Mouse (Mus musculus) layer of hippocampus, postnatal 14 days (tissue): ENCODE results near the gene Sez6l. TPM values are rescaled to one million over a fixed set of nuclear protein-coding genes. Genes with fewer than 3 reads are reported as not detected.
A peak's percentile ranks its signal among the peaks of the same experiment; 100 is the strongest.

ENCODE experiments used
- DNase-seq, 2 experiments: peaks; one replicate each; pipeline ENCODE4 v3.0.0; 2021 to 2022; ENCODE audit warnings: low spot score in 2 of 2, mixed read lengths in 1 of 2
- total RNA-seq, 2 experiments: library from RNA; stranded (reverse); gene quantifications; 2 replicates each; pipeline ENCODE4 v1.2.3; 2021

Gene Sez6l
- total RNA-seq, 2 experiments from 2014 or later, result 202 to 218 TPM

DNA sequence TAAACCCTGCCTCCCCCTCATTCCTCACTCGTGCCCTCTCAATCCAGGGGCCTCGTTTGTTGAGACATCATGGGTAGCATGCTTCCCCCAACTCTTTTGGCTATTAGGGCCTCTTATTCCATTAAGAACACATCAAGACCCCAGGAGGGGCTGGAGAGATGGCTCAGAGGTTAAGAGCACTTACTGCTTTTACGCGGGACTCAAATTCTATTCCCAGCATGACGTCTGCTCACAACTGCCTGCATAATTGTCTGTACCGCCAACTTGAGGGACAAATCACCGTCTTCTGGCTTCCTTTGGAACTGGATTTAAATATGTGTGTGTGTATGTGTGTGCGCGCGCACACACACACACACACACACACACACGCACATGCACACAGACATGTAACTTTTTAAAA lies 42.8 kb downstream of the Sez6l start:
- no peak for DNase-seq

- no peak for DNase-seq
Measured at GRCm38 (mm10) chr5:112533312-112534075, 43.5 kb downstream of the Sez6l start.

- DNase-seq, result no peak
Measured at GRCm38 (mm10) chr5:112532894-112533293, 44.1 kb downstream of the Sez6l start.

DNA sequence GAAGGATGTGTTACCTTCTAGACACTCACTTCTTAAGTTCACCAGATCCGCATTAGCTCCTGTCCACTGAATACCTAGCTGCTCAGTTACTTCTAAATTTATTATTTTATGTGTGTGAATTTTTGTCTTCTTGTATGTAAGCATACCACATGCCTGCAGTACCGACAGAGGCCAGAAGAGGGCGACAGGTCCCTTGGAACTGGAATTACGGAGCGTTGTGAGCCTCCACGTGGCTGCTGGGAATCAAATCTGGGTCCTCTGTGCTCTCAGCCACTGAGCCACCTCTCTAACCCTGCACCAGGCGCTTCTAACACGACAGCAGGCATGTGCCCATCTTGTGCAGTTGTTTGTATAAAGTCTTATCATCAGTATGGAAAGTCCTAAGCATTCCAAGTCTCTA lies 44.8 kb downstream of the Sez6l start:
- DNase-seq, result no peak

DNA sequence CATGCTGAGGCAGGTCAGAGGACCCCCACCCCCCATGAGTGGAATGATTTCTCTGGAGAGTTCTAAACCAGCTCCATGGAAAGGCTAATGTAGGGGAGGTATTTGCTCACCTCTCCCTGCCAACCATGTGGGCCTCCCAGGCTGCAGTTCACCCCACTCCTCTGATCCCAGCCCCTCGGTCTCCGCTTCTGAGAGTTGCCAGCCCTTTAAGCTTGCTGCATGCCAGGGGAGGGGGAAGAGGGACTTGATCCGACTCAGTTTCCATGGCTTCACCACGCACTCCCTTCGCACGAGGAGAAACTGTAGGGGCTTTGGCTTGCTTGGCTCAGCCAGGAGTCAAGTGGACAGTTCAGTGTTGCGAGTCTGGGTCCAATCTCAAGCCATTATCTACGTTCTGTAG lies 45.9 kb downstream of the Sez6l start:
- no peak for DNase-seq

DNA sequence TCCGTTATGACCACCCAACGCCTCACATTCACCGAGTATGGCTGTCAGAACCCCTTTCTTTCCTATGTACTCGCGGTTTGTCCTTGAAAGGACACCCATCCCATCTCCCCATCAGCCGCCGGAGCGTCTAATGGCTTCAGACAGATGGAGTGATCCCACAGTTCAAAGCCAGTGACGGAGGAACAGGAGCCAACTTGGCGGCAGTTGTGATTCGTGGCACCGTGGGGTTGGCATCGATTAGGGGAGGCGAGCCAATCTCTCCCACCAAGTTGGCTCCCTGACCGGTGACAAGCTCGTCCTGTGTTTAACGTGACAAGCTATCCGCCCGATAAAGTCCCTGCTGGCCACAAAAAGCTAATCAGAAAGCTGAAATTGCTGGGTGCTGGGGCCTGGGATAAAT lies 50.0 kb downstream of the Sez6l start:
- peak; percentile 87 to 94 for DNase-seq

- DNase-seq, result no peak
Measured at GRCm38 (mm10) chr5:112526435-112526834, 50.5 kb downstream of the Sez6l start.

- DNase-seq, result no peak
Measured at GRCm38 (mm10) chr5:112525980-112526379, 51.0 kb downstream of the Sez6l start.

DNA sequence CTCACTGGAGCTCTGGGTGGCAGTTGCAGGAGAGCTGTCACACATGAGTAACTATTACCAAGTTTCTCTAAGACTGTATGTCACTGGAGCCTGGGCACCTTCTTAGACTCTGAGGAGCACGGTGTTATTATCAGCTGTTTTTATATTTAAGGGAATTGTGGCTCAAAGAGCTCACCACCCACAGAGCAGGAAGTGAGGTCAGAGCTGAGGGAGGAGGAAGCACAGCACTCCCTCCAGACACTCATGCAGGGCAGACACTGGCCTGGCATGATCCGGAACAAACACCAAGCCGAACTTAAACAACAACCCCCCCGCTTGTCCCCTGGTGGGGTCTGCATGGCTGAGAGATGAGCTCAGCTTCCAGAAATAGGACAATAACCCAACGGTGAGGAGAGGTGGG lies 51.7 kb downstream of the Sez6l start:
- DNase-seq, result no peak

DNA sequence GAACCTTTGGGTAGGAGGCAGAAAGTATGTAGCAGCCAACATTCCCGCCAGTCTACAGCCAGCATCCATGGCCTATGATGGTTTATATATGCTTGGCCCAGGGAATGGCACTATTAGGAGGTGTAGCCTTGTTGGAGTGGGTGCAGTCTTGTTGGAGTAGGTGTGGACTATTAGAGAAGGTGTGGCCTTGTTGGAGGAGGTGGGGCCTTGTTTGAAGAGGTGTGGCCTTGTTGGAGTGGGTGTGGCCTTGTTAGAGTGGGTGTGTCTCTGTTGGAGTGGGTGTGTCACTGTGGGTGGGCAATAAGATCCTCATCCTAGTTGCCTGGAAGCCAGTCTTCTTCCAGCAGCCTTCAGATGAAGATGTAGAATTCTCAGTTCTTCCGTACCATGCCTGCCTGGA lies 53.2 kb downstream of the Sez6l start:
- DNase-seq, result no peak

DNA sequence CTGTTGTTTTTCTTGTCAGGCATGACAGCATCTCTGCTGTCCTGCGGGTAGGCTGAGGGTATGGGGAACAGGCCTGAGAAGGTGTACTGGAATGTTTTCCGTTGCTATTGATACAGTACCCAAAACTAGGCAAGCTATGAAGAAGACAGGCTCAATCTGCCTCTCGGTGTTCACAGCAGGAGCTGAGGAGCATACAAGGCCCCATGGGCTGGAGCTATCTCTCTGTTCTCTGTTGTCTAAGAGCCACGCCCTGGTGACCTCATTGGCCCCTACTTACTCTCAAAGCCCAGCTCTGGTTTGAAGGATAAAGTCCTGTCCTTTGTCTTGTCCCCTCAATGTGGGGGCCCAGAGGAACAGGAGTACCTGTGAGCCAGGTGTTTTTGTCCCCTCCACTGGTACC lies 53.7 kb downstream of the Sez6l start:
- DNase-seq, result no peak

- DNase-seq, result no peak
Measured at GRCm38 (mm10) chr5:112521703-112522527, 55.1 kb downstream of the Sez6l start.

DNA sequence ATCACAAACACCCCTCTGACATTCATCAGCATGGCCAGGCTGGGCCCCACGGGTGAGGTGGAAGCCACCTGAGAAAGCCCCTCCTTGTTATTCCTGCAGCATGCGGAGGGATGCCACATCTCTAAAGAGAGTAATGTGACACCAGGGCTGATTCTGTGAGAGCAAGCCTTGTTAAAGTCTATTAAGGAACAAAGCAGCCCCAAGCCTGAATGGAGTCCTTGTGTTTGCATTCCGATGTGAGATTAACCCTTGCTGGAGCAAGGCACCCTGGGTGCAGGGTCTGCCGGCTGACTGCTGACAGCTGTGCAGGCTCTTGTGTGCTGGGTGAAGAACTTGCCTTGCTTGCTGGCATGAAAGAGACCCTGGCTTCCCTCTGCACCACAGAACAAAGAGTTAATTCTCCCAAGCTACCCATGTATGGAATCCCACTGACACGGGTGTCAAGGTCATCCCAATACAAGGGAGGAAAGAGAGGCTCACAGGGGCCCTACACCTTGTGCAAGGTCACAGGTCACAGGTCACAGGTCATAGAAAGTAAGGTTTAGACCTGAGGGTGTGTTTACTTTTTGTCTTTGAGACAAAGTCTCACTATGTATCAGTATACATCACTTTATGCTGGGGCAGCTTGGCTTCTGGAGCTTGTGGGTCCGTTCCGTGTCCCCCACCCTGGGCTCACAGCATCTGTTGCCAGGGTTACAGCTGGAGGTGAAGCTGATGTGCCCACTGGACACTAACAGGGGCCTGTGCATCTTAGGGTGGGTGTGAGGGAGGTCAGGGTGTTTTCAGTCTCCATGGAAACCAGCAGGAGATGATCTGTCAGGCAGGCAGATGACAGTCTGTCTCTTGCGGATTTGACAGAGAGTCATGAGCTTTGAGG lies 55.9 kb downstream of the Sez6l start:
- DNase-seq, result no peak

GRCm38 (mm10) chr5:112518773-112519172 lies 58.2 kb downstream of the Sez6l start:
- DNase-seq, result peak in 1 of 2 experiments; percentile 60

DNA sequence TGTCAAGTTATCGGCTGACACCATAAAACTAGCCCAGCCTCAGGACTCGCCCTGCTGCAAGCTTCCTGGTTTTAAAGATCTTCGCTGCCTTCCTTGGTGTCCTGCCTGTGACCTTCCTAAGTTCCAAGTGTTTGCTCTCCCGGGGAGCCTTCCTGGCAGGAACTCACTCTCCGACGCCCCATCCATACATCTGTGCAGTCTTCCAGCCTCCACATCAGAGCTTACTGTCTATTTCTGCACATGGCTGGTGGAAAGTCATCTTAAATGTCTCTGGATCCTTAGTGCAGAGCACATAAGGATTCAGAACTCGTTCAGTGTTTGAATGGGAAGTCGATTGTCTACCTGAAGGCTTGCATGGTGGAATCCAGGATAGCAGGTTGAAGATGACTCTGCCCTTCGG lies 59.5 kb downstream of the Sez6l start:
- no peak for DNase-seq

DNA sequence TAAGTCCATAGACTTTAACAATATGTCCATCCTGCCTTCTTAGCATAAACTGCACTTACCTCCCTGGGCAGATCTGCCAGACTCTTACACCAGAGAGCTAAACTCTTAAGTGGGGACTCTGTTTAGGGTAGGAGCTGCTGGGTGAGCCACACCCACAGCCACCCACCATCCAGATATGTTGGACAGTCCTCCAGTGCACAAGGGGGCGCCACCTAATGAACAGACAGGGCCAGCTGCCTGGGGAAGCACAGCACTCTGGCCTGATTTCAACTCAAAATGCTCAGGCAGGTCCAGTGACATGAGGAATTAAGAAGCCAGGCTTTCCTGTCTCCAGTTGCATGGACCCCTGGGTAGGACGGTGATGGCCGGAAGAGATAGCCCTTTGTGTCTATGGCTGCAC lies 60.5 kb downstream of the Sez6l start:
- DNase-seq, result no peak

DNA sequence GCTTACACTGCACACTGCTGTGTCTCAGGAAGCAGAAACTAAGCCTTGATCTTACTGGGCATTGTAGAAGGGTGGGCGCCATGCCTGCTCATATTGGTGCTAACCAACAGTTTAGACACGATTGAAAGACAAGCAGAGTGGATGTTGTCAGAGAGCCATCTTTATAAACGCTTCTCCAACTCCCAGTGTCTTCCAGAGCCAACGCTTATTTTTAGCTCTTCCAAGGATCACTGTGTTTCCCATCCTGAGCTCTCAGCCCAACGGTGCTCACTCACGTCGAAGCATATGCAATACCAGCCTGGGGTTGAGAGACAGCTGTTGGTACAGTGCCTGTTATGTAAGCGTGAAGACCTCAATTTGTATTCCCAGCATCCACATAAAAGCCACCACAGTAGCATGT lies 66.6 kb downstream of the Sez6l start:
- DNase-seq, result peak in 1 of 2 experiments; percentile 62

DNA sequence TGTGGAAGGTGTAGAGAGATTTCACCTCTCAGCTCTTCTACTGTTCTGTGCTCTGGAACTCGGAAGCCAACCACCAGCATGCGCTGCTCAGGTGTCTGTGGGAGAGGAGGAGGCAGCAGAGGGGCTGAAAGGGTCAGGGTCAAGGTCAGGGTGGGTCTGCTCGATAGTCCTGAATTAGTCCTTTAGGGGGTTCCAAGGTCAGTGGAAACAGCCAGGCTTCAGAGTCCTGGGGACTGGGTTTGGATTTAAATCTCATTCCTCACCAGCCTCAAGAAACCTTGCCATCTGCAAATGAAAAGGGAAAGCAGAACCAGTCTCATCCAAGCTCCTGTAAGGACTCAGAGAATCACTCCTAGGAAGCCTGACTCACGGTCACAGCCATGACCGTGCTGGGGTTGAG lies 67.1 kb downstream of the Sez6l start:
- DNase-seq, result no peak

GRCm38 (mm10) chr5:112505595-112505994 lies 71.4 kb downstream of the Sez6l start:
- DNase-seq, result no peak

- no peak for DNase-seq
Measured at GRCm38 (mm10) chr5:112501384-112501783, 75.6 kb downstream of the Sez6l start.

- DNase-seq, result peak in 1 of 2 experiments; percentile 53
Measured at GRCm38 (mm10) chr5:112499918-112500682, 76.9 kb downstream of the Sez6l start.
